Mouse (Mus musculus) hindlimb bud, embryonic 11.5 days (tissue): Measurements from ENCODE around the gene 1700030J22Rik.

Experiments
- DNase-seq: peaks from one replicate; pipeline ENCODE4 v3.0.0-alpha.2; 2012; ENCODE audit warnings: low read depth, low spot score; ENCODE audit errors: extremely low spot score

Gene 1700030J22Rik

GRCm38 (mm10) chr8:116978631-116979256 is at the start of gene 1700030J22Rik:
Gene 1700030J22Rik (minus strand): TSS chr8:116978959.
- peak; percentile 93 for DNase-seq

DNA sequence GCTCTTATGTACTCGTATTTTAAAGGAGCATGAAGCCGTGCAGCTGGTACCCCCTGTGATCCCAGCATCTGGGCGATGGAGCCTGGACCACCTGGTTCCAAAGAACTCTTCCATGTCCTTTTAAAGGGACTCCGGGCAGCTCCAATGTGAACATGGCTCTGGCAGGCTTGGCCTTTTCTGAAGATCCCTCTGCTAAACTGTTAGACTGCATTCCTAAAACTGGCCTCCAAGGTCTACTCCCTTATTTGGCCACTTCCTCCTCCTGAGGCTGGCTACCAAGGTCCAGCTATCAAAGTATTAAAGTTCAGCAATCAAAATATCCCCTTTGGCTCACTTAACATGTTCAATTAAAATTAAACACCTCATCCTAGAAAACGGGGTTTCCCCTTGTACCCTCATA is 48.8 kb upstream of the 1700030J22Rik start:
- no peak for DNase-seq

- no peak for DNase-seq
Observed at GRCm38 (mm10) chr8:117022297-117022993, 43.7 kb upstream of the 1700030J22Rik start.

DNA sequence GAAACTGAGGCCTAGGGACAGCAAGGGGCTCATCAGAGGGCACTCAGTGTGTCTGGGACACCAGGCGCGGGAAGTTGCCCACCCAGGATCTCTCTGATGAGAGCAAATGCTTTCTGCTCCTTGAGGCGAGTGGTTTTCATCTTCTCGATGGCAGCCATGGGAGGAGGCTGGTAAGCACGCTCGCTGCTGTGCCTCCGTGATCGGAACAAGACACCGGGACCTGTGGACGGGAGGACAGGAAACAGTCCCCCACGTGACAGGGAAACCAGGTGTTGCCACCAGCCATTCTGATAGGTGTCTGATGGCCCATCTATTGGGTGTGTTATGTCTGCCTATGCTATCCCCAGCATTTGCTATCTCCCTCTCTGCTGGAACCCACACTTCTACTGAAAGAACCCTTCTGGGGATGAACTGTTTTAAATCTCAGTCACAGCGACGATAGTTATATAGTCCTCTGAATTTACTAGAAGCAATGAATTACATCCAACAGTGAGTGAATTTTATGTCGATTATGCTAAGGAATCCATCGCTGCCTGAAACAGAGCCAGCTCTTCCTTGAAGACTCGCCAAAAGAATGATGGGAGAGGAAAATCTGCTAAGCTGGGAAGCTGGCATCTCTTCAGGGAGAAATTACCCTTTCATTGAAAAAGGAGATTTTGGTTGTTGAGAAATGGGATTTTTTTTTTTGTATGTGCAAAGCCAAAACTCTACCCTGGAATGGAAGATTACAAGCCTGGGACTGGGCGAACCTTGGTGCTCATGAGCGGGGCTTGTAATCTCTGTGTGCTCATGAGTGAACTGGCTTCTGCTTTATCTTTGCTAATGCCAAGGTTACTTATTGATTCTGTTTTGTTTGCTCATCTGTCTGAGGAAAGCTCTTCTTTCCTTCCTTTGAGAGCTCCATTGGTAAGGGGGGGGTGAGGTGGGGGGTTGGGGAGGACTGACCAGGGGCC is 40.8 kb upstream of the 1700030J22Rik start:
- DNase-seq = no peak

- DNase-seq = no peak
Observed at GRCm38 (mm10) chr8:117017896-117018295, 39.1 kb upstream of the 1700030J22Rik start.

DNA sequence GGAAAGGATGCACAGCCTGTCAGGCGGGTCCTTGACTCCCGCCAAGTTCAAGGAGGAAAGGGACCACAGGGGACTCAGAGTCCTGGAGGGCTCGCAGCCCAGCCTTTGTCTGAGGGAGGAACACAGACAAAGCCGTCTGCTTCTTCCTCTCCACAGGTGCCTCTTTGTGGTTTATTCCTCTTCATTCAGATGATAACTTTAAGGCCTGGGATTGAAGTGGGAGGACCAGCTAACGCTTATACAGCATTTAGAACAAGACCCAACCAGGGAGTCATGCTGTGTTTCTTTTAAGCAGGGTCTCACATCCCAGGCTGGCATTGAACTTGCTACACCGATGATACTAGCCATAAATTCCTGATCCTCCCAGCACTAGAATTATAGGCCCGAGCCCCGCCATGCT is 38.2 kb upstream of the 1700030J22Rik start:
- no peak for DNase-seq

DNA sequence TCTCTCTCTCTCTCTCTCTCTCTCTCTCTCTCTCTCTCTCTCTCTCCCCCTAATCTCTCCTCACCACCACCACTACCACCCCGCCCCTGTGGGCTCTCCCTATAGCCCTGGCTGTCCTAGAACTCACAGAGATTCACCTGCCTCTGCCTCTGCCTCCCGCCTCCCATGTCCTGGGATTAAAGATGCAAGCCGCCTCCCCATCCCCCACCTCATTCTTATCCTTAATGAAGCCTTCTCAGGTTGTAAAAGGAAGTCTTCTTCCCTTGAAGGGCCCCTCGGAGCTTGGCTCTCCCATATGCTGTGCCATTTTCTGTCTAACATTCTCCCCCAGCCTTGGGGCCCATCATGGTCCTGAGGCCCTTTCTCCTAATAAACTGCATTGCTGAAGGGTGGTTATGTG is 36.9 kb upstream of the 1700030J22Rik start:
- no peak for DNase-seq

GRCm38 (mm10) chr8:117011366-117011765 is 32.6 kb upstream of the 1700030J22Rik start:
- DNase-seq = no peak

- no peak for DNase-seq
Observed at GRCm38 (mm10) chr8:116994016-116994716, 15.4 kb upstream of the 1700030J22Rik start.

- DNase-seq = peak; percentile 93
Observed at GRCm38 (mm10) chr8:116993095-116993867, 14.5 kb upstream of the 1700030J22Rik start, which contains the start of gene Gcsh. Gene Gcsh (minus strand): TSS chr8:116993537.

DNA sequence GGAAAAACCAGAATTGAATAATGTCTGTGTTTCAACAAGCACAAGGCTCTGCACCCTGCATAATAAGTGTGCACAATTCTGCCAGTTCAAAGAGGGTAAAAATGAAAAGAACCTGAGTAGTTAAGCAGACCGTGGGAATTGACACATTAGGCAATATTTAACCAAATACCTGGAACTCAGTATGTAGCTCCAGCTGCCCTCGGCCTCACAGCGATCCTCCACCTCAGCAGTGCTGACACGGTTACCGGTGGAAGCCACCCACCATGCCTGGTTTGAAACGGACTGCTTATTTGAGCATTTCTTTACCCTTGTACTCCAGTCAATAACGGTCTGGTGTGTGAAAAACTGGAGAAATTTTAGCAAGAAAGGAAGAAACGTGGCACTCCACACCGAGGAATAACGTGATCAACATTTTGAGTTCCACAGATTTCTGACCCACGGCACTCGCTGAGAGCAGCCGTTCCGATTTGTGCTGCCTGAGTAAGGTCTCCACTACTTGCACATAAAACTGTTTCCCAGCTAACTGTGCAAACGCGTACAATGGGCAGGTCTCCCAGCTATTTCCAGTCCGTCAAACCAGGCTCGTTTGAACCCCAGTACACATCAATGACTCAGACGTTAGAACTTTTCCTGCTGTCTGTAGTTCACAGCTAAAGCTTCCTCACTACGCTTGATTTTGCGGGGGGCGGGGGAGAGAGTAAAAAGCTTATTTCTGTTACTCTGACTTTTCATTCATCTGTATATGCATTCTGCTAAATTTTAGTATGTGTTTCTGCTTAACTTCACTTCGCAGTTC is 13.6 kb upstream of the 1700030J22Rik start:
- no peak for DNase-seq

- DNase-seq = no peak
Observed at GRCm38 (mm10) chr8:116991241-116991640, 12.5 kb upstream of the 1700030J22Rik start.

GRCm38 (mm10) chr8:116989842-116990241 is 11.1 kb upstream of the 1700030J22Rik start:
- DNase-seq = no peak

DNA sequence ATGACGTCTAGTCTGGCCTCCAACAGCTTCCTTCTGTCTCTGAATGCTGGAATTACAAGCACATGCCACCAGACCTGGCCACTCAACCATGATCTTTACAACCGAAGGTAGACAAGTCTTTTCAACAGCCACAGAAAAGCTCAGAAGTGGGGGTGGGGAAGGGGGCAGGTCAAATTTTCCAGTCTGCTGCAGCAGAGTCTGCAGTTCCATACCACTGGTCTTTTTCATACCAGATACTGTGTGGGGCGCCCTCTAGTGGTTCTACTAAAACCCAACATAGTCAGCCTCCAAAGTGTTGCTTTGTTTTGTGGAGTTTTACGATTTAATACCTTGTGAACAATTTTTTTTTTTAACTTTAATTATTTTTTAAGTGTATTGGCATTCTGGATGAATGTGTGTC is 1.4 kb upstream of the 1700030J22Rik start:
- peak; percentile 41 for DNase-seq

DNA sequence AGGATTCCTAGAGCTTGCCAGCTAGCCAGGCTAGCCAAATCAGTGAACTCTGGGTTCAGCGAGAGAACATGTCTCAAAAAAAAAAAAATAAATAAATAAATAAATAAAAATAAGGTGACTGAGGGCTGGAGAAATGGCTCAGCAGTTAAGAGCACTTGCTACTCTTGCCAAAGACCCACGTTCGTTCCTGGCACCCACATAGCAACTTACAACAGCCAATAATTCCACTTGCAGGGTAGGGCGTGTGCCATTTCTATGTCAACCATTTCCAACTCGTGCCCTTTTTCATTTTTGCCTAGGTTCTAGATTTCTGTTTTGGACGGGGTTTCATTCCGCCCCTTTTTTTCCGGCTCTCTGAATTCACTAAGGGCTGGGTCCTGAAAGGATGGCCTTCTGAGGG is 707 bp downstream of the 1700030J22Rik start:
- no peak for DNase-seq

GRCm38 (mm10) chr8:116975606-116976005 is 3.2 kb downstream of the 1700030J22Rik start:
- no peak for DNase-seq

- DNase-seq = no peak
Observed at GRCm38 (mm10) chr8:116975066-116975465, 3.7 kb downstream of the 1700030J22Rik start.

GRCm38 (mm10) chr8:116969531-116969930 is 9.2 kb downstream of the 1700030J22Rik start:
- no peak for DNase-seq

DNA sequence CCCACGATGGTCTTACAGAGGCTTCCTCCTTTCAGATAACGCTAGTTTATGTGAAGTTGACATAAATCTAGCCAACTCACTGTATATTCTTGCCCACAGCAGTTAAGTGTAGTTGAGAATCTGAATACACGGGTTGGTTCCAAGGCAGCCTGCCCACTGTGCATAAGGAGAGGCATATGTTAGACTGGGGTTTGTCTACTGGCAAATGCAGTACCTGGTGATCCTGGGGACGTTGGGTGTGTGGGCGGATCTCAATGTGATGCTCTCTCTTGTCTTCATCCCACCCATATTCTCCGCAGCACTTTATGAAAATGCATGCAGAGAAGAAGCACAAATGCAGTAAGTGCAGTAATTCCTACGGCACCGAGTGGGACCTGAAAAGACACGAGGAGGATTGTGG is 24.3 kb downstream of the 1700030J22Rik start:
- no peak for DNase-seq
